Mouse (Mus musculus) layer of hippocampus, postnatal 36 days (tissue): ENCODE measurements around the gene Gm49396. TPM values are rescaled to one million over a fixed set of nuclear protein-coding genes. Genes with fewer than 3 reads are reported as not detected.

Experiments used
- DNase-seq, 2 experiments: peaks; one replicate each; pipeline ENCODE4 v3.0.0; 2022
- total RNA-seq, 2 experiments: library from RNA; stranded (reverse); gene quantifications; 2 replicates each; pipeline ENCODE4 v1.2.3; 2021

The Gm49396 gene
- total RNA-seq, result 10 to 100 TPM; 10.9 to 11.1 TPM

DNA sequence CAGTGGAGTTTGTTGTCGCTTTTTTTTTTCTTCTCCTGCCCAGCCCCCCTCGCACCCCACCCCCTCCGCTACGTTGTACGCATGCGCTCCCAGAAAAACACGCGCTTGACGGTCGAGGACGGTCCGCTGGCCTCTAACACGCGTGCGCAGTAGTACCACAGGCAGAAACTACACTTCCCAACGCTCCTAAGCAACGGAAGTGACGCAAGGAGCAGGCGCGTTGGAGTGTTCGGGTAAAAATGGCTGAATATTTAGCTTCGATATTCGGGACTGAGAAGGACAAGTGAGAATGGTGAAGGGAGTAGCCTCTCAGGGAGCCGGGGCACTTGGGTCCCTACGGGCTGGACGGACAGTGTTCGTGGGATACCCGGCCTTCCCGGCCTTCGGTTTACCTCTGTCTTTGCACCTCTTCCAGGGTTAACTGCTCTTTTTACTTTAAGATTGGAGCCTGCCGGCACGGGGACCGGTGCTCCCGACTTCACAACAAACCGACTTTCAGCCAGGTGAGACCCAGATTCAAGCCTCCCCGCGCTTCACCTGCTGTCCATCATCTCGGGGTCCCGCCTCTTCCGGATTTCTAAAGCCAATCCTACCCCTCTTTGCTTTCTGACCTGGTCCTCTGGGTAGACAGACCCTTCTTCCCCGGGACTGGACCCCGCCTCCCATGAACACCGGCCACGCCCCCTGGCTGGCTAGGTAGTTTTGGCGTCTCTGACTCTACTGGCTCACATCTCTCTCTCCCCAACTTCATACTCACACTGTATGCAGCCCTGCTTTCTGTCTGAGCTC, at the start of gene Gm49396, which contains the start of the genes U2af1l4 and Psenen:
Gene Gm49396 (plus strand): TSS at position 228 of the 789 bp plus-strand sequence.
Gene U2af1l4 (plus strand): TSS at position 185 of the 789 bp plus-strand sequence.
Gene Psenen (minus strand): TSS at position 511 of the 789 bp plus-strand sequence.
- peak; percentile 92 to 94 for DNase-seq

DNA sequence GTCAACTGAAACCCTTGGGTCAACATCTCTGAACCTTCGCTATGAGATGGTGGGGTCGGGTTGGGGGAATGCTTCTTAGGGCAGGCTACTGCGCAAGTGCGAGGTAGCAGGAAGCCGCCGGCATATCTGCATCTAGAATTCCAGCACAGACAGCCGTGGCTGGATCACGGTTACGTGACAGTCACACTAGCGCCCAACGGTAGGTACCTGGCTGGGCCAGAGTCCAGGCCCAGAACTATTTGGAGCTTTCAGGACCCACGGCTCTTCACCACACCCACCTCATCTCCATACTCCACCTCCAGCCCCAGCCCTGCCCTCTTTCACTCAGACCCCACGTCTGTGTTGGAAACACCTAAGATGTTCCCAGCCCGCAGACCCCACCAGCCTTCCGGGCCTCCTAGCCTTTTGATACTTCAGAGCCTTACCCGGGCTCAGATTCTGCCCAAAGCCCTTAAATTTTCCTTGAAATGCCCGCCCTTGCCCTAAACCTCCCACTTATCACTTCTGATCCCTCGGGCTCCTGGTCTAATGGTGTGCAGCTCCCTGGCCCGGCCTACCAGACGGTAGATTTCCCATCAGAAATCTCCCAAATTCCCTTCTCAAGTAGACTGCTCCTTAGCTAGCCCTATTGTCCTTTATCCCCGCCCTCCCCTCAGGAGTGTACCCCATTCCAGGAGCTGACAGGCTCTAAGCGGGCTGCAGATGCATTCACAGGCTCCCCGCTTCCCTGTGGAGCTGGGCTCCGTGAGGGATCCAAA, 48.0 kb upstream of the Gm49396 start:
- no peak for DNase-seq

DNA sequence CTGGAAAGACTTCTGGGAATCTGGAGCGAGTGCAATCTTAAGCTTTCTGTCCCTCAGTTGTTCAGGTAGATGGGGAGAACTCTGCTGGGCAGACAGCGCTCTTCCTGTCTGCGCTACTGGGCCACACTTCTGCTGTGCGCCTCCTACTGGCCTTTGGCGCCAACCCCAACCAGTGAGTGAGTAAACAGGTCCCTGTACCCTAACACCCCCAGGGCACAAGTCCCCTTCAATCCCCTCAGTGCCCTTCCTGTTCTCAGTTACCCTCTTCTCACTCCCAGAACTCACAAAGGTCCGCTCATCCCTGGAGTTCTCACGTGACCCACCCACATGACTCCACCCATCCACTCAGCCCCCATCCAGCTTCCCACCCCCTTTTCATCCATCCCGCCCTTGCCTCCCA, 44.8 kb upstream of the Gm49396 start:
- no peak for DNase-seq

DNA sequence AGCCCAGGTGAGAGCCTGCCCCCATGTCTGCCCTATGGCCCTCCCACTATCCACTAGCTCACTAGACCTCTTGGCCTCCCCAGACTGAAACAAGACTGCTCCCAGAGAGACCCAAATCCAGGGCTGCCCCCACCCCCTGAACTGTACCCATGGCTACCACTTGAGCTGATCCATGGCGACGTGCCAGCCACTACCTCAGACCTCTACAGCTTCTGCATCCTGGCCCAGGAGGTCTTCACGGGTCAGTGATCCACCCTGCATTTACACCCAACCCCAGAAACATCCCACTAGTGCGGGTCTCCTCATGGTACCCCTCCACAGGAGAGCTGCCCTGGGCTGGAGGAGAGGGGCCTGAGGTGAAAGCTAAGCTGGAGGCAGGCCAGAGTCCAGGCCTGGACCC, 42.7 kb upstream of the Gm49396 start:
- DNase-seq, result no peak

DNA sequence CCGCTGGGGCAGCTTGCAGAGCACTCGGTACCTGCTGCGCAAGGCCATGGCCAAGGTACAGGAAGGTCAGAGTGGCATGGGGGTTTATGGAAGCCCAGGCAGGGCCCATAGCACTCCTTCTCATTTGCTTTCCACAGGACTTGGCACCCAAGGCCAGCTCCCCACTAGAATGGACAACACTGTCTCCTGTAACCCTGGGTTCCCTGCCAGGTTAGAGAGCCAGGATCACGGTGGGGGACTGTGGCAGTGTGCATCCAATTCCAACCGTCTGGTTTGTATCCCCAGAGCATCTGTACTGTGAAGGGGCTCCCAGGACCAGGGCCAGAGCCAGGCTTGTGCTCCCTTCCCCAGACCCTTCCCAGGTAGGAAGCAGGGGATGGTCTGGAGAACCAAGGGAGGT, 42.3 kb upstream of the Gm49396 start:
- no peak for DNase-seq

DNA sequence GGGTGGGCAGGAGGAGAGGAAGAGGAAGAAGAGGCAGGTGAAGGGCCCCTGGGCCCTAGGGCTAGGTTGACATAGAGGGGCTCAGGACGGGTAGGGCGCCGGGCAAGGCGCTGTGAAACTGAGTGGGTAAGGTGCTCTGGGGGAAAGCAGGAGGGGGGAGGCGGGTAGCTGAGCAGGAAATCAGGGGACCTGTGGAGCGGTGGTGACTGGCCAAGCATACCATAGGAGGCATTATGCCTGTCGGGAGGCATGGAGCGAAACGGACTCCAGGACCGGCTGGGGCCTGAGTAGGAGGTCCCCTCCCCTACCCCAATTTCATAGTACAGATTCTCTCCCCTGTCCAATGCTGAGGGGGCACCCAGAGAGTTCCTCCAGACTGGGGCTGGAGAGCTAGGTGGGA, 40.3 kb upstream of the Gm49396 start:
- no peak for DNase-seq

DNA sequence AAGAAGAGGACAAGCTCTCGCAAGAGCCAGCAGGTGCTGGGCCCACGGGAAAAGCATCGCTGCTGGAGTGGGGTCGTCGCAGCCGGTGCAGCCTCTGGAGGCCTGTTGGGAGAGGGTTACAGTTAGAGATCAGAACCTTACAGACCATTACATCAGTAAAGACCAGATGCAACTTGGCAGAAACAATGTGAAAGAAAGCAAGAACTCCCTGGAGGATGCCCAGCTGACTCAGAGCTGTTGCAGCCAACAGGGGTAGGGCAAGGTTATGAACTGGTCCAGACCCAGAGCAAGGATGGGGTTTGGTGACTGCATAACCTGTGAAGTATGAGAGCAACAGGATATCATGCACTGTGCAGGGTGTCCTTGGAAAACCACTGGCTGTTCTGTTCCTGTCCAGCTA, 38.7 kb upstream of the Gm49396 start:
- DNase-seq, result no peak

DNA sequence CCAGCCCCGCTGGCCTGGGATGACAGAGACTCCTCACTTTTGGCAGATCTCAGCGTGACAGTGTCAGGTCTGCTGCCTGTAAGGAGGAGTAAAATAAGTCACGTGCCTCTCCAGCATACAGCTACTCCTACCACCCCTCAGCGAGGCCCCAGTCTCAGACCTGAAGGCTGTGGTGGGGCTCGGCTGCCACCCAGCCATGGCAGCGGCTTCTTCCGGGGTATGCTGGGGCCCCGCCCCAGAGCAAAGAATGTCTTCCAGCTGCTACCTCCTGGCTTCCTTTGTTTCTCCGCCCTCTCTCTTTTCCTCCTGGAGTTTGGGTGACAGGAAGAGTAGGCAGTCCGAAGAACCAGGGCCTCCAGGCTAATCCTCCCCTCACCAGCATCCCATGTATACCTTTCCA, 37.2 kb upstream of the Gm49396 start:
- no peak for DNase-seq

DNA sequence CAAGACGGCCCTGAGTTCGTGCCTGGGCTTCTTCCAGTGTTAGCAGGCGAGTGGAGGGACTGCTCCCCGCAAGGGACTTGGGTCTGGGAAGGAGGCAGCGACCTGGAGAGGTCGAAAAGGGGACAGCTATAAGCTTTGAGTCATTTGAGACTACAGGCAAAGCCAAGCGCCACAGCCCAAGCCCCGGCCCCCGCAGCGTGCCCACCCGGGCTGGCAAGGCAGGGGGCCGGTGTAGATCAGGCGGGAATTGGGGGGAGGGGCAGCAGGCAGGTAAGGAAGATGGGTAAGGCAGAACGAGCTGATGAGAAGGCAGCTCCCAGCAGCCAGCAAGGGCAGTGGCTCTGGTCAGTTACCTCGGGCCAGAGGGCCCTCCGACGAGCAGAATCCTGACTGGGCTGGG, 36.7 kb upstream of the Gm49396 start:
- DNase-seq, result no peak

DNA sequence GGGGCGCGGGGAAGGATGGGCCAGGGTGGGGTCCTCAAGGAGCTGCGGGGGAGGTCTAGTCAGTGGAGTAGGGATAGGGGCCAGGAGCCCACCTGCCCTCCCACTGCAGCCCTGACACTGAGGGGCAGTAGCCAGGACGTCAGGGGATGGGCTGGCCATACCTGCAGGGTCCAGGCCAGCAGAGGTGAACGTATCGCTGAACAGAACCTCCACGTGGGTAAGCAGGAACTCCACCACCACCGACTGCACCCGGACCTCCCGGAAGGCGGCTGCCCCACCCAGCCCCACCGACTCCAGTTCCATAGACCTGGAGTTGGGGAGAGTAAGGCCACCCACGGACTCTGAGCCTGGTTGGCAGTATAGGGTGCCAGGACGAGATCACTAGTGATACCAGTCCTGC, 36.2 kb upstream of the Gm49396 start:
- DNase-seq, result no peak

DNA sequence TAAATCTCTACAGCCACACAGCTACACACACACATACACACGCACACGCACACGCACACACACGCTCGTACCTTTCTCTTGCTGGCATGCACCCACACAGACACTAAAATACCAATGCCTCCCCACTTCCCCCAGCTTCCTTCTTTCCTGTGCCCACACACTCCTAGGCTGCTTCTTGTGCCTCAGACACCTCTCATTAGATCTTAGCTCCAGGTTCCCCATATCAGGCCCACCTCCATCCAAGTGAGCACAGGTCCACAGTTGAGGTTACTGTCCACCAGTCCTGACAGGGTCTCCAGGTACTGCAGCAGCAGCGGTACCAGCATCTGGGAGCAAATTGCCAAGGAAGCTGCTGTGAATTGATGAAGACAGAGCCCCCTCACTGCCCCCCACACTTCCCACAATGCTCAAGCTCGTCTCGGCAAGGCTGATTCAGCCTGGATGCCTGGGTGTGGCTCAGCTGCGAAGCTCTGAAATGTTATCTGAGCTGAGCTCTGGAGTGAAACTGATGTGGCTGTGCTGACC, 31.8 kb upstream of the Gm49396 start:
- DNase-seq, result no peak

DNA sequence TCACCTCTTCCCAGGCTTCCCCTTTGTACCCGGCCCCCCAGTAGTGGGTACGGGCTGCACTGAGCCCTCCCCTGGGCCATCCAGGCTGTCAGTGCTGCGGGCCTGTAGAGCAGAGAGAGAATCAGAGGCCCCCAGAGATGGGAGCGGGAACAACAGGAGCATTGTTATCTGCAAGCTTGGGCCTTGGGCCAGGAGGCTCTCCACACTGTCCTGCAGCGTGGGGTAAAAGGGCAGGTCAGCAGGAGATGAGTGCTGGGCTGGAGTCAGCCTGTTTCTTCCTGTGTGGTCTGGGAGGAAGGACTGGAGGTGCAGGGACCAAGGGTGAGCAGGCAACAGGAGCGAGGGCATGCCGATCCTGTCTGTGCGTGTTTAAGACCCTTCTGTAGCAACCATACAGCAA, 30.2 kb upstream of the Gm49396 start:
- peak in 1 of 2 experiments; percentile 33 for DNase-seq

DNA sequence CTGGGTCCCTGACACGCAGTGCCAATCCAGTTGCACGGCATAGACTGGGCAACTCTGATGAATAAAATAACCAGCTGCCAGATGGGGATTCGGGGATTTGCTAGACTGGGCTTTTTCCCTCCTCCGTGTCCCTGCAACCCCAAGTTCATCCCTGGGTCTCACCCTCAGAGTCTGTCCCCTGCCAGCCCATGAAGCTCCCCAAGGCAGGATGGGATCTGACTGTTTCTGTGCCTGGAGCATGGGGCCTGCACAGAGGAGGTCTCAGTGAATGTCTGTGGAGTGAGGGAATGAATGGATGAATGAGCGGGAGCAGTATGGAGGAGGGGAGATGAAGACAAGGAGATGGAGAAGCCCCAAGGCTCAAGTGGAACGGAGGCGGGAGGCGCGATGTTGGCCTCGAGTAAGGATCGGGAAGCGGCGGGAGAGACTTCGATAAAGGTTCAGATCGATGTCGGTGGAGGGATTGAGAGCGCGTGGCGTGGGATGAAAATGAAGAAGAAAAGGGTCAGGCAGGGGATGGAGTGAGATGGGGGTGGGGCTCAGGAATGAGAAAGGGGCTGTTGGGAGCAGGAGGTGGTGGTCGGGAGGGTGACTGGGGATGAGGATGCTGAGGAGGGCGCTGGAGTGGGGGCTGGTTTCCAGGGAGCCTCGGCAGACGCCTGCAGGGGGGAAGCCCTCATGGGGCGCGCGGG, 29.1 kb upstream of the Gm49396 start:
- DNase-seq, result no peak

DNA sequence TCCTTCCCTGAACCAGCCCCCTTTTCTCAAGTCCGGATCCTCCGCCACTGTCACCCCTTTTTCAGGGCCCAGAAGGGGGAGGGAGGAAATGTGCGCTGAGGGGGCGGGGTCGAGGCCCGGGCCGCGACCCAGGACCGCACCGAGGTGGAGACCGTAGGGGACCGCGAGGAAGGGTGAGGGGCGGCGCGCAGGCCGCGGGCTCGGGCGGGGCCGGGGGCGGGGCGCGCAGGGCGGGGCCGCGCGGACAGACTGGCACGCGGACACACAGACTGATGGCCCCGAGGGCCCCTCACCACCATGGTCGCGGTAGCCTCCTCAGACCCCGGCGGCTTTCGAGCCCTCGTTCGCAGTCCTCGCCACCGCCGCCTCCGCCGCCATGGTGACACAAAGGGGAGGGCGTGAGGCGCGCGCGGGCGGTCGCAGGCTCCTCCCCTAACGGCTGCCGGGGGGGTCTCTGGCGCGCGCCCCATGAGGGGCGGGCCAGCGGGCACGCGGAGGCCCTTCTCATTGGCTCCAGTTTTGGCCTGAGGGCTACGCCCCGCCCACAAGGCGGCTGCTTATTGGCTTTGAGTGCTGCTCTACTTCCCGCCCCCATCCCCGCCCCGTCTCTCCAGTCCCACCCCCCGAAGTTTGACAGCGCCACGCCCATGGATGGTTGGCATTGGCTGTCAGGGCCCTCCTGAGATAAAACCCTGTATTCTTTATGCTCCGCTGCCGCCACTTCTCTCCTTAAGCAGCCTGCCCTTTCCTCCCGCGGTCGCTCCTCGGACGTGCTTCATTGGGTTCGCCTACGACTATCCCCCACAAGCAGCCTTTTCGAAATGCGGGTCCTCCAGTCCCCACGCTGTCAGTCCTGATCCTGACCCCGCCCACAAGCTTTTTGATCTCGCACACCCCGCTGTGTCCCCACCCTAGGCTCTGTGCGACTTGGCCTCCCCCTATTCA, 28.2 kb upstream of the Gm49396 start, which contains the start of gene Arhgap33:
Gene Arhgap33 (minus strand): TSS at position 428 of the 945 bp plus-strand sequence.
- peak; percentile 95 for DNase-seq

DNA sequence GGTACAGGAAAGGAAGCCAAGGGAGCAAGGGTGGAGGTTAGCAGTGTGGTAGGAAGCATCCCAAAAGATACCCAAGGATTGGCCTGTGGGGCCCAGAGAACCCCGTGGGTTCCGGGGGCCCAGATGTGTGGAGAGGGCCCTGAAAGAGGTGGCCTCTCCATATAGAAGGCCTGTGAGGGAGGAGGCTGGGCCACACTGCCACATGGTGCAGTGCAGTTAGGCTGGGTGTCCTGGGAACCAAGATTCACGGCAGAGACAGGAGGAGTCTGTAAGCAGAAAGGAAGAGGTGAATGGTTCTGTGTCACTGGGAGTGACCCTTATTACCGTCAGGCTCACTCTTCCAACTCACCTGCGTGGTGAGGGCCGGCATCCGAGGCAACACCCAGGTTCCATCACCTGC, 22.6 kb upstream of the Gm49396 start:
- DNase-seq, result no peak

DNA sequence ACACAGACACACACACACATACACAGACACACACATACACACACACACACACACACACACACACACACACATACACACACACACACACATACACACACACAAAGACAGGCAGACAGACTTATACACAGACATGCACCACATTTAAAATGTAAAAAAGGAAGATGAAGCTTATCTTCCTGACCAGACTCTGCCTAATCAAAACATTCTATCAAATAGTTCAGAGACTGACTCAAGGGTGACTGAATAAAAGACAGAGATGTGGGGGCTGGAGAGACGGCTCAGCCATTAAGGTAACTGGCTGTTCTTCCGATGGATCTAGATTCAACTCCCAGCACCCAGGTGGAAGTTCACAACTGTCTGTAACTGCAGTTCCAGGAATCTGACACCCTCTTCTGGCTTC, 18.8 kb upstream of the Gm49396 start:
- DNase-seq, result no peak

DNA sequence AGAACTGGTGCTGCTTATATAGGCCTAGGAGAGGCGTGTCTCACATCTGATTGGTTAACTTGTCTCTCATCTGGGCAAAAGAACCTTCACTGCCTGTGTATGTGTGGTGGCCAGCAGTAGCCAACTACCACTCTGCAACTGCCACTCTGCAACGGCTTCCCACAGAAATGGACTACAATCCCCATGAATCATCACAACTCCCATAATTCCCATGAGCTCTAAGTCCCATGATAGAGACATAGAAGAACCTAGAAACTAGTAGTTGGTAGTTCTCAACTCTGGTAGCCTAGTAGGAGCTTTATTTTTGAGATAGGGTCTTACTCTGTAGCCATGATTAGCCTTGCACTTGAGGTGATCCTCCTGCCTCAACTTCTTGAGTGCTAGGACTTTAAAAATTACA, 13.3 kb upstream of the Gm49396 start:
- no peak for DNase-seq

DNA sequence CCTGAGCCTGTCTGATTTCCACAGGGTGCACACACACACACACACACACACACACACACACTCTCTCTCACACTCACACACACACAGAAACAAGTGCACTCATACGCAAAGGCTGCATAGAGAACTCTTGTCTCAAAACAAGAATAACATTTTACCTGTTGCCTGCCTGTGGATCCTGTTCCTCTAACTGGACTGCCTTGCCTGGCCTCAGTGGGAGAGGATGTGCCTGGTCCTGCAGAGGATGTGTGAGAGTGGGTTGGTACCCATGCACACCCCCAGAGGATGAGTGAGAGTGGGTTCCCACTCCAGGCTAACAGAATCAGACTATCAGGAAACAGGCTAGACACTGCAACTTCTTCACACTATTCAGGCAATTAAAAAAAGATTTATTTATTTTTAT, 12.5 kb upstream of the Gm49396 start:
- no peak for DNase-seq

DNA sequence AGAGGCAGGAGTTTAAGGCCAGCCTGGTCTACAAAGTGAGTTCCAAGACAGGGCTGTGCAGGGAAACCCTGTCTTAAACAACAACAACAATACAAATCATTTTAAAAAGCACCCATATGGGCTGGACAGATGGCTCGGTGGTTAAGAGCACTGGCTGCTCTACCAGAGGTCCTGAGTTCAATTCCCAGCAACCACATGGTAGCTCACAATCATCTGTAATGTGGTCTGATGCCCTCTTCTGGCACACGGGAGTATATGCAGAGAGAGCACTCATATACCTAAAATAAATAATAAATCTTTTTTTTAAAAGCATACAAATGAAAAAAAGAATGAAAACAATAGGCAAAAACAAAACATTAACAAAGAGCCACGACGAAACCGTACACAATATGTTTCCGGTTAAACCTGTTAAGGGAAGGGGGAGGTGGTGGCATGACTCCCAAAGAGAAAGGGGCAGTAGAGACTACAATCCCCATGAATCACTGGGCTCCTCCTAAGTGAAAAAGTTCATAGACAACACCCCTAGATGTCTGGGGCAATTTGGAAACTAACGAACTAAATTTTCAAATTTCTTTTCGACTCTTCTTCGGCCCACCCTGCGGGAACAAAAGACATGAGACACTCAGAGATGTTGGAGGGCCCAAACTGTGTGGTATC, 11.6 kb upstream of the Gm49396 start:
- peak in 1 of 2 experiments; percentile 29 for DNase-seq

DNA sequence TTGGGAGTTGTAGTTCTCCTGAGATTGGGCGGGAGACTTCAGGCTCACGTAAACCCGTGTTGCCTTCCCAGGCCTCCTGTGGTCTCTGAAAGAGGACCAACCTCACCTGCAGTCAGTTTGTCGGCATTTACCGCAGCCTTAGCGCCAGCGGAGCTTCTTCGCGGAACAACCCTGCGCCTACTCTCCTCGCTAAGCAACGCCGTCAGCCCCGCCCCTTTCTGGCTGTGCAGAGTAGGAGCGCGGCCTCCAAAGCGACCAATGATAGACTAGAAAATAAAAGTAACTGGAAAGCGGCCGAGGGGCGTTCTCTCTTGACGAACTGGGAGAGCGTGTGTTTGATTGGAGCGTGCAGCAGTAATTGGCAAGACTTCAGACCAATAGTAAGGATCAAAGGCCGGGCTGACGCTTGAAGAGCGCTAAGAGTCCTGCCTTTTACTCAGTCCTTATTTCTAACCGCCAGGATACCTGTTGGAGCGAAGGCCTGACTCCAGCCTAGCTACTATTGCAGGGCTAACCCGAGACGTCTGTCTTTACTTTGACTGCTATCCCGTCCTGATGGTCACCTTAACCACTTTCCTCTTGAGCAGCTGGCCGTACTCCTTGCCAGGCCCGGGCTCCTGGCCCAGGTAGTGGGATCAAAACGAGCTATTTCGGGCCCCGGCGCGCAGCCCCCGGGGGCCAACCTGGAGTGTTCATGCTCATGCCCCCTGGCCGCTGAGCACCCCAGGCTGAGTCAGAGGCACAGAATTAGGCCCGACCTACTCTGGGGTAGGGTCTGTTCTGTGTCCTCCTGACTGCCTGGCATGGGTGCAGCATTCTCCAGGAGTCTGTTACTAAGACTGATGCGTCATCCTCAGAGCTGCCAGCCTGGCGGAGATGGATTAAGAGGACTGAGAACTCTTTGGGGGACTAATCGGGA, 10.8 kb upstream of the Gm49396 start, which contains the start of the genes Hspb6 and Proser3:
Gene Hspb6 (plus strand): TSS at position 77 of the 919 bp plus-strand sequence.
Gene Proser3 (minus strand): TSS at position 198 of the 919 bp plus-strand sequence.
- peak; percentile 95 for DNase-seq
